Mouse (Mus musculus): Measurements from ENCODE around the gene Gapvd1.

The Gapvd1 gene

DNA sequence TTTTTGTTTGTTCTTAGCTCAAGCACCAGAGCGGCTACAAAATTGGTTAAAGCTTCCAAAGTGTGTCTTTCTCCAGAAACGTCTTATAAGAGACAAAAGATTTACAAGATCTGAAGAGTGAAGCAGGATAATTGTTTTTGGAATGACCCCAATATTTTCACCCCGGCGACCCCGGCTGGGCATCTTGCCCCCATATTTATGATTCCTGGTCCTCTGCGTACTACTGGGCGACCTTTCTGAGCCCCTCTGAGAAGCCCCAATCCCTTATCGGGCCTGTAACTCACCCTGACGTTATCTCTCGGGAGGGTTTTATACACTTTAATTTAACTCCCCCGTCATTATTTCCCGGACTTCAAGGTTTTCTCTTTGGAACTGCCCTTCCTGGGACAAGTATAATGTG, 123.0 kb downstream of the Gapvd1 start:
- no peak for DNase-seq

DNA sequence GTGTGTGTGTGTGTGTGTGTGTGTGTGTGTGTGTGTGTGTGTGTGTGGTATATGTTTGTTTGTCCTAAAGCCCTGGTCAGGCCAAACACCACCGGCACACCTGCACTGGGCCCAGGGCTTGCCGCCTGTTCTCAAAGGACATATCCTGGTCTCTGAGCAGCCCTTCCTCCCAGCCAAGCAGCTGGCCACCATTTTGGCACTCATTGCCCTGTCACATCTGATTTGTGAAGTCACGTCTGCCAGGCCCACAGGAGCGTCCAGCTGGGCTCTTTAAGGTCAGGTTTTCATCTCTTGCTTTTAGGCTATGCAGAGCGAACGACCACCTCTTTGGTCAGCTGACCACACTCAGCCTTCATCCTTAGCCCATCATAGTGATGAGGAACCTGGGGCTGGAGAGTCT, 124.6 kb downstream of the Gapvd1 start:
- no peak for DNase-seq

DNA sequence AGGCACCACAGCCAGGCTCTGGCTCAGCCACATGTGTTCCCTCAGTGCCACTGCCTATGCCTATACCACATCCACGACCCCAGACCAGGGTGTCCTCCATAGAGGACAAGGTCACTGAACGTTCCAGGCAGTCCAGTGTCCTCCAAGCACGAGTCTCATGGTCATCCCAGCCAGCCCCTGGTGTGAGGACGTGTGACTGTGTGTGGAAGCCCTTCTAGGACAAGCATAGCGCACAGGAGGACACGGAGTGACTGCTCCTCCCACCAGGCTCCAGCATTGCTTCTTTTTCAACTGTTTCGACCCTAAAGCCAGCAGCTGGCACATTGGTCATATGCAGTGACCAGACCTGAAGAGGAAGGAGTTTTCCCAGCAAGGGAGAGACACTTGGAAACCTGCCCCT, 125.3 kb downstream of the Gapvd1 start:
- no peak for DNase-seq

- no peak for DNase-seq
Observed at GRCm38 (mm10) chr2:34628903-34629540, 126.0 kb downstream of the Gapvd1 start.

DNA sequence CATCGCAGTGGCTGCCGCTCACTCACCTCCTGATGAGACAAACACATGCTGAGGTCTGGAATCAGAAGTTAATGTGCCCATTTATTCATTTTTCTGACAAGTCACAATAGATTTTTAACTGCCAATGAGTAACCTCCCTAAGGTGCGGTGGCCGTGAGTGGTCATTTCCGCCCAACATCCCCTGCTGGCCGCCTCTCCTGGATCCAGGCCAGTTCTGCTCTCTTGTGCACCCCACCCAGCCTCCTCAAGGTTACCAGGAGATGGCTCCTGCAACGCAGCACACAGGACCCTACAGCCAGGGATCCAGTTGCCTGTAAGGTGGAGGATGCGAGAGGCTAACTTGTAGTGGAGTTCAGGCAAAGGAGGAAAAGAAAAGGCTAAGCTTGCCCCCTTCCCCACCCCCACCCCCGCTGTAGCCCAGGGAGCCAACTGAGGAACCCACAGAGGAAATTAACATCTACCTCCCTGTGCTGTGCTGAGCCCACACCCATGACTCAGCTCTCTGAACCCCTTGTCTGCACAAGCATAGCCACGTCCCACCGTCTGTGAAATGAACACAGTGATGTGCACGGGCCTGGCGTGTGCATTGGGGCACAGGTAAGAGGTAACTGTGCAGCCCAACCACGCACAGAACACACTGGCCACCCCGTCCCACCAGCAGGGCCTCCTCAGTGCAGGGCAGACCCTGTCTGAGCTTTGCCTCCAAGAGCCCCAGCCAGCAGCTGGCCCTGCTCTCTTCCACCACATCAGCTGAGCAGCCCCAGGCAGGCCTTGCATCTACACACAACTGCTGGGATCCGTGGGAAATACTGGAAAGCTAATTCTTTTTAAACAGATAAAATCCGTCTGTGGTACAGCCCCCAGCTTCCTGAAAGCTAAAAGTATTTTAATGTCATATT, 127.5 kb downstream of the Gapvd1 start:
- no peak for DNase-seq
